Mouse (Mus musculus): ENCODE data around the gene Vwa8. TPM values are rescaled to one million over a fixed set of nuclear protein-coding genes. Genes with fewer than 3 reads are reported as not detected.

The Vwa8 gene
- polyA plus RNA-seq, 1 experiment from 2014 or later: 7.2 TPM

GRCm38 (mm10) chr14:79161741-79162140 lies 312.9 kb downstream of the Vwa8 start:
- 90% methylated on average over 9 of the region's 9 CpGs for WGBS
- H3K36me3 ChIP-seq: no peaks in the 10 kb centered on the region
- no peak for DNase-seq (ENCODE audit: low spot score)
- no peaks in the 10 kb centered on the region for H3K27me3 ChIP-seq (ENCODE audit: low read depth, poor library complexity, severe bottlenecking)
- H3K4me3 ChIP-seq: no peak overlapping the region
- no peak overlapping the region for H3K27ac ChIP-seq (replicated peaks)
- no peaks in the 10 kb centered on the region for H3K4me1 ChIP-seq
- H3K9me3 ChIP-seq (replicated peaks): no peaks in the 10 kb centered on the region

GRCm38 (mm10) chr14:79162678-79163077 lies 313.8 kb downstream of the Vwa8 start:
- Histone ChIP-seq H3K27ac (replicated peaks) (no peak overlapping the region), H3K4me1 (no peaks in the 10 kb centered on the region), H3K36me3 (no peaks in the 10 kb centered on the region), H3K9me3 (replicated peaks) (no peaks in the 10 kb centered on the region), H3K4me3 (no peak overlapping the region), H3K27me3 (ENCODE audit: low read depth, poor library complexity, severe bottlenecking) (no peaks in the 10 kb centered on the region)
- WGBS: 77% methylated on average over 9 of the region's 9 CpGs
- no peak for DNase-seq (ENCODE audit: low spot score)

GRCm38 (mm10) chr14:79164334-79164733 lies 315.5 kb downstream of the Vwa8 start:
- Histone ChIP-seq H3K9me3 (replicated peaks) (no peaks in the 10 kb centered on the region), H3K27ac (replicated peaks) (no peak overlapping the region), H3K36me3 (no peaks in the 10 kb centered on the region), H3K4me3 (no peak overlapping the region), H3K27me3 (ENCODE audit: low read depth, poor library complexity, severe bottlenecking) (no peaks in the 10 kb centered on the region), H3K4me1 (no peaks in the 10 kb centered on the region)
- no peak for DNase-seq (ENCODE audit: low spot score)
- WGBS: 84% methylated on average over 4 of the region's 4 CpGs

- Histone ChIP-seq H3K4me1 (no peaks in the 10 kb centered on the region), H3K9me3 (replicated peaks) (no peaks in the 10 kb centered on the region), H3K4me3 (no peak overlapping the region), H3K36me3 (no peaks in the 10 kb centered on the region), H3K27me3 (ENCODE audit: low read depth, poor library complexity, severe bottlenecking) (no peaks in the 10 kb centered on the region), H3K27ac (replicated peaks) (no peak overlapping the region)
- DNase-seq (ENCODE audit: low spot score): no peak
- 85% methylated on average over 2 of the region's 2 CpGs for WGBS
These were observed 316.1 kb downstream of the Vwa8 start for GRCm38 (mm10) chr14:79164925-79165324.

- H3K4me3 ChIP-seq: no peak overlapping the region
- peaks cover 12% of the 10 kb centered on the region for H3K36me3 ChIP-seq
- H3K27ac ChIP-seq (replicated peaks): no peak overlapping the region
- no peaks in the 10 kb centered on the region for H3K27me3 ChIP-seq (ENCODE audit: low read depth, poor library complexity, severe bottlenecking)
- no peak for DNase-seq (ENCODE audit: low spot score)
- 0 out of 2 replicates have a peak, but pooled peaks cover under 1% of the 10 kb centered on the region for H3K4me1 ChIP-seq
- 0 out of 2 replicates have a peak, but pooled peaks cover 6% of the 10 kb centered on the region for H3K9me3 ChIP-seq (replicated peaks)
- WGBS: 98% methylated on average over 4 of the region's 4 CpGs
These were observed 325.7 kb downstream of the Vwa8 start for GRCm38 (mm10) chr14:79174526-79174925.

GRCm38 (mm10) chr14:79177754-79178153 lies 328.9 kb downstream of the Vwa8 start:
- 93% methylated on average over 7 of the region's 7 CpGs for WGBS
- H3K4me1 ChIP-seq: 0 out of 2 replicates have a peak, but pooled peaks cover 7% of the 10 kb centered on the region

GRCm38 (mm10) chr14:79178247-79178646 lies 329.4 kb downstream of the Vwa8 start:
- H3K9me3 ChIP-seq (replicated peaks): 0 out of 2 replicates have a peak, but pooled peaks cover 6% of the 10 kb centered on the region
- 90% methylated on average over 9 of the region's 9 CpGs for WGBS
- no peak overlapping the region for H3K4me3 ChIP-seq
- 0 out of 2 replicates have a peak, but pooled peaks cover 7% of the 10 kb centered on the region for H3K4me1 ChIP-seq
- H3K27ac ChIP-seq (replicated peaks): no peak overlapping the region
- H3K36me3 ChIP-seq: peaks cover 12% of the 10 kb centered on the region
- no peaks in the 10 kb centered on the region for H3K27me3 ChIP-seq (ENCODE audit: low read depth, poor library complexity, severe bottlenecking)
- no peak for DNase-seq (ENCODE audit: low spot score)

More at GRCm38 (mm10) chr14:79177754-79178153, 328.9 kb downstream of the Vwa8 start:
- no peak for DNase-seq (ENCODE audit: low spot score)
- Histone ChIP-seq H3K27ac (replicated peaks) (no peak overlapping the region), H3K4me3 (no peak overlapping the region), H3K27me3 (ENCODE audit: low read depth, poor library complexity, severe bottlenecking) (no peaks in the 10 kb centered on the region), H3K9me3 (replicated peaks) (0 out of 2 replicates have a peak, but pooled peaks cover 6% of the 10 kb centered on the region), H3K36me3 (peaks cover 12% of the 10 kb centered on the region)

GRCm38 (mm10) chr14:79180078-79180730 lies 331.4 kb downstream of the Vwa8 start:
- Histone ChIP-seq H3K36me3 (peaks cover 5% of the 10 kb centered on the region; the same call in 1 of the 2 replicates), H3K27ac (replicated peaks) (peak overlapping the region; percentile 57; the same call in 1 of the 2 replicates), H3K27me3 (ENCODE audit: low read depth, poor library complexity, severe bottlenecking) (no peaks in the 10 kb centered on the region), H3K4me3 (no peak overlapping the region), H3K9me3 (replicated peaks) (0 out of 2 replicates have a peak, but pooled peaks cover 6% of the 10 kb centered on the region), H3K4me1 (peaks cover 7% of the 10 kb centered on the region; the same call in 1 of the 2 replicates)
- no peak for DNase-seq (ENCODE audit: low spot score)
- 85% methylated on average over 12 of the region's 12 CpGs for WGBS

- Histone ChIP-seq H3K27me3 (ENCODE audit: low read depth, poor library complexity, severe bottlenecking) (no peaks in the 10 kb centered on the region), H3K4me3 (no peak overlapping the region), H3K9me3 (replicated peaks) (no peaks in the 10 kb centered on the region), H3K4me1 (peaks cover 16% of the 10 kb centered on the region; the same call in 1 of the 2 replicates), H3K36me3 (no peaks in the 10 kb centered on the region), H3K27ac (replicated peaks) (no peak overlapping the region)
- no peak for DNase-seq (ENCODE audit: low spot score)
- WGBS: 86% methylated on average over 8 of the region's 8 CpGs
These were observed 332.9 kb downstream of the Vwa8 start for GRCm38 (mm10) chr14:79181748-79182147.

- 96% methylated on average over 15 of the region's 15 CpGs for WGBS
These were observed 333.9 kb downstream of the Vwa8 start for GRCm38 (mm10) chr14:79182801-79183200.

GRCm38 (mm10) chr14:79183261-79183660 lies 334.4 kb downstream of the Vwa8 start:
- no peaks in the 10 kb centered on the region for H3K36me3 ChIP-seq
- H3K9me3 ChIP-seq (replicated peaks): no peaks in the 10 kb centered on the region
- H3K27me3 ChIP-seq (ENCODE audit: low read depth, poor library complexity, severe bottlenecking): no peaks in the 10 kb centered on the region
- peaks cover 16% of the 10 kb centered on the region; the same call in 1 of the 2 replicates for H3K4me1 ChIP-seq
- H3K4me3 ChIP-seq: no peak overlapping the region
- 93% methylated on average over 7 of the region's 7 CpGs for WGBS
- no peak for DNase-seq (ENCODE audit: low spot score)
- H3K27ac ChIP-seq (replicated peaks): no peak overlapping the region

More at GRCm38 (mm10) chr14:79182801-79183200, 333.9 kb downstream of the Vwa8 start:
- Histone ChIP-seq H3K4me3 (no peak overlapping the region), H3K36me3 (no peaks in the 10 kb centered on the region), H3K9me3 (replicated peaks) (no peaks in the 10 kb centered on the region), H3K27ac (replicated peaks) (0 out of 2 replicates have a peak overlapping the region, but pooled peaks have one; percentile 20), H3K4me1 (peaks cover 16% of the 10 kb centered on the region; the same call in 1 of the 2 replicates), H3K27me3 (ENCODE audit: low read depth, poor library complexity, severe bottlenecking) (no peaks in the 10 kb centered on the region)
- no peak for DNase-seq (ENCODE audit: low spot score)

GRCm38 (mm10) chr14:79184071-79184470 lies 335.2 kb downstream of the Vwa8 start:
- peak overlapping the region; percentile 42; the same call in 1 of the 2 replicates for H3K27ac ChIP-seq (replicated peaks)
- DNase-seq (ENCODE audit: low spot score): no peak
- H3K4me1 ChIP-seq: peaks cover 16% of the 10 kb centered on the region; the same call in 1 of the 2 replicates
- no peaks in the 10 kb centered on the region for H3K36me3 ChIP-seq
- no peak overlapping the region for H3K4me3 ChIP-seq
- H3K27me3 ChIP-seq (ENCODE audit: low read depth, poor library complexity, severe bottlenecking): no peaks in the 10 kb centered on the region
- H3K9me3 ChIP-seq (replicated peaks): no peaks in the 10 kb centered on the region
- WGBS: 88% methylated on average over 10 of the region's 10 CpGs

Data from midbrain, embryonic 10.5 days (tissue).